In genomic region chr6:125803364-125804011, GRCm38 (mm10) we compare ENCODE assay signal across 8 mouse cellular contexts.
DNase-seq lines count a peak whose midpoint lies in the region; ATAC-seq lines count a peak whose summit lies in the region.
"Had no signal": no experiment of that assay in that cellular context is flagged by ENCODE, and none has a peak within 500 bp of the region (broad histone marks: within the 10 kb centered on the region; RNA-seq: fewer than 3 reads in every experiment).

No protein-coding gene starts in this region.

- no peaks in the 10 kb centered on the region for H3K27me3 ChIP-seq in kidney, embryonic 16.5 days (ENCODE audit: insufficient read depth, low read length)
- no peaks in the 10 kb centered on the region for H3K27me3 ChIP-seq in embryonic facial prominence, embryonic 10.5 days (replicated peaks; ENCODE audit: low read depth, poor library complexity, severe bottlenecking)
- H3K27me3 ChIP-seq in limb, embryonic 13.5 days, result peaks cover 46% of the 10 kb centered on the region
- no peaks in the 10 kb centered on the region for H3K27me3 ChIP-seq in hindbrain, embryonic 16.5 days (replicated peaks; ENCODE audit: control insufficient read depth, insufficient read depth, low read length)

- H3K9me3 ChIP-seq in kidney, embryonic 16.5 days (ENCODE audit: low read length), result no peaks in the 10 kb centered on the region
- no peaks in the 10 kb centered on the region for H3K9me3 ChIP-seq in embryonic facial prominence, embryonic 10.5 days
- no peaks in the 10 kb centered on the region for H3K9me3 ChIP-seq in limb, embryonic 13.5 days
- H3K9me3 ChIP-seq in hindbrain, embryonic 16.5 days (ENCODE audit: control insufficient read depth, low read length), result no peaks in the 10 kb centered on the region

- no peak overlapping the region for H3K27ac ChIP-seq in kidney, embryonic 16.5 days (ENCODE audit: low read length)
- peak overlapping the region; percentile 79 for H3K27ac ChIP-seq in embryonic facial prominence, embryonic 10.5 days (replicated peaks)
- H3K27ac ChIP-seq in limb, embryonic 13.5 days, result no peak overlapping the region
- no peak overlapping the region for H3K27ac ChIP-seq in hindbrain, embryonic 16.5 days (ENCODE audit: low read depth, low read length)

- H3K36me3 ChIP-seq in kidney, embryonic 16.5 days (ENCODE audit: insufficient read depth, low read length), result no peaks in the 10 kb centered on the region
- H3K36me3 ChIP-seq in embryonic facial prominence, embryonic 10.5 days (replicated peaks), result no peaks in the 10 kb centered on the region
- no peaks in the 10 kb centered on the region for H3K36me3 ChIP-seq in limb, embryonic 13.5 days
- no peaks in the 10 kb centered on the region for H3K36me3 ChIP-seq in hindbrain, embryonic 16.5 days (ENCODE audit: control insufficient read depth, insufficient read depth, low read length)

- DNase-seq in kidney, adult 9 months, result no peak
- peak; percentile 76 for DNase-seq in embryonic facial prominence, embryonic 10.5 days (ENCODE audit: low spot score)
- peak; percentile 69 for DNase-seq in retina, embryonic 14.5 days (ENCODE audit: low spot score)
- no peak for DNase-seq in layer of hippocampus, postnatal 25 days (ENCODE audit: extremely low spot score in 1 of 2, low spot score in 1 of 2)
- DNase-seq: gastrocnemius, postnatal 36 days had no signal

- peak overlapping the region; percentile 44; the same call in 1 of the 2 replicates for H3K9ac ChIP-seq in kidney, embryonic 16.5 days (replicated peaks; ENCODE audit: low read length)
- H3K9ac ChIP-seq in limb, embryonic 13.5 days, result no peak overlapping the region
- no peak overlapping the region for H3K9ac ChIP-seq in hindbrain, embryonic 16.5 days (ENCODE audit: low read depth, low read length)

- WGBS in kidney, embryonic 16.5 days, result 12% methylated on average over 20 of the region's 20 CpGs
- WGBS in embryonic facial prominence, embryonic 10.5 days, result 19% methylated on average over 20 of the region's 20 CpGs
- whole genome bisulfite sequencing in limb, embryonic 13.5 days, result 6% methylated on average over 20 of the region's 20 CpGs
- 51% methylated on average over 20 of the region's 20 CpGs for WGBS in hindbrain, embryonic 16.5 days

- peak overlapping the region; percentile 8; the same call in 1 of the 2 replicates for H3K4me3 ChIP-seq in kidney, embryonic 16.5 days (ENCODE audit: low read length)
- H3K4me3 ChIP-seq in embryonic facial prominence, embryonic 10.5 days, result peak overlapping the region; percentile 38; the same call in 1 of the 2 replicates
- H3K4me3 ChIP-seq in limb, embryonic 13.5 days, result peak overlapping the region; percentile 24
- H3K4me3 ChIP-seq in hindbrain, embryonic 16.5 days (ENCODE audit: low read length), result no peak overlapping the region

- peak overlapping the region; percentile 49 for H3K4me2 ChIP-seq in kidney, embryonic 16.5 days (replicated peaks; ENCODE audit: low read depth, low read length)
- H3K4me2 ChIP-seq in limb, embryonic 13.5 days (replicated peaks), result peak overlapping the region; percentile 60
- H3K4me2 ChIP-seq in hindbrain, embryonic 16.5 days (ENCODE audit: low read length), result no peak overlapping the region

- peaks cover 14% of the 10 kb centered on the region for H3K4me1 ChIP-seq in kidney, embryonic 16.5 days (ENCODE audit: insufficient read depth, low read length)
- H3K4me1 ChIP-seq in embryonic facial prominence, embryonic 10.5 days, result peaks cover 57% of the 10 kb centered on the region
- H3K4me1 ChIP-seq in limb, embryonic 13.5 days, result peaks cover 22% of the 10 kb centered on the region
- no peaks in the 10 kb centered on the region for H3K4me1 ChIP-seq in hindbrain, embryonic 16.5 days (ENCODE audit: control insufficient read depth, insufficient read depth, low read depth, low read length)

- ATAC-seq in kidney, embryonic 16.5 days (ENCODE audit: low FRiP score, low TSS enrichment), result peak; percentile 31; the same call in 1 of the 2 replicates
- ATAC-seq in limb, embryonic 13.5 days (ENCODE audit: low FRiP score, low read depth), result no peak
- no peak for ATAC-seq in hindbrain, embryonic 16.5 days

Comparison
In these comparisons a context has a peak if more than half of its experiments do, and no peak if none do; other contexts are left out.
1. DNase-seq: peak in embryonic facial prominence, embryonic 10.5 days (single experiment) and retina, embryonic 14.5 days (single experiment); none in kidney, adult 9 months (single experiment) and layer of hippocampus, postnatal 25 days (0 of 2).